Mouse (Mus musculus): ENCODE measurements around the gene Tdrd7.

The Tdrd7 gene

DNA sequence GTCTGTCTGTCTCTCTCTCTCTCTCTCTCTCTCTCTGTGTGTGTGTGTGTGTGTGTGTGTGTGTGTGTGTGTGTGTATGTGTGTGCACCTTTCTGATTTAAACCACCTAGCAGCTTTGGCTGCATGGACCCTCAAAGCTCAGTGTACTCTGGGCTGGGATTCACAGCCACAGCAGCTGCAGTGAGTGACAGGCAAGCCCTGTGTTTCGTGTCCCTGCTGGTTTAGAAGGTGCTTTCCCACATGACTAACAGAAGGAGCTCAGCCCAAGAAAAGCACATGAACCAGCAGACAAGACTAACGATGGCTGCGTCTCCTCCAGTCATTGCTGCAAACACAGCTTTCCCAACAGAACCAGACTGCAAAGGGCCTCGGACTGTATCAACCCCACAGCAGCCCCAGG lies 82.8 kb downstream of the Tdrd7 start:
- DNase-seq: no peak

DNA sequence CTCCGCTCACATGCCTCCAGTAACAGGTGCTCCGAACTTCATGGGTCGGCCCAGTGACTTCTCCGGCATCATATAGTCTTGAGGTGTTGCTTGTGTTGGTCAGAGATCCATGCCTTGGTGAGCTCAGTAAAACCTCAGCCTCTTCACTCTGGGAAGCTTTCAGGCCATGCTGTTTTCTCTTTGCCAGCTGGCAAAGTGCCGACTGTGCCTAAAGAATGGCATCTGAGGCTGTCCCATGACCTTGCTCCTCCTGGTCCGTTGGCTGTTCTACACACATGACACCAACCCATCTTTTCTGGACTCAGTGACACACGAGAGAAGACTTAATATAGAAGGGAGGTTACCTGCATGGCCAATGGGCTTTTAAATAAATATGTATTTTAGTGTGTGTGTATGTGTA lies 83.3 kb downstream of the Tdrd7 start:
- DNase-seq: no peak

- no peak for DNase-seq
Observed at GRCm38 (mm10) chr4:46053323-46054107, 88.4 kb downstream of the Tdrd7 start.

DNA sequence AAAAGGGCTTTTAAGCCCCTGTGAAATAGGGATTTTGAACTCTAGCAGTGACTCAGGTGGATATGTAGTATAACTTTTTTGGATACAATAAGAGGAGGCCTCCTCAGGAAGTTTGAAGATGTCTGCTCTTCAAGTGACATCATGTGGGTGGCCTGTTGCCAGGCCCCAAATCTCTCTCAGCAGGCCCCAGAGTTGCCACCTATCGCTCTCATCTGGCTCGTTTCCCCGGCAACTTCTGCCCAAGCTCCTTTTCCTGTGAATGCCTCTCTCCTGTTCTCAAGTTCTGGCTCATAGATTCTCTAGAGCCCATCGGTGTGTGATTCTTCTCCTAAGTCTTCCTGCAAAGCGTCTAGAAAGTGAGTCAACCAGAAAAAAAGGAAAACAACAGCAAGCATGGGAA lies 91.0 kb downstream of the Tdrd7 start:
- DNase-seq: no peak

- DNase-seq: no peak
Observed at GRCm38 (mm10) chr4:46061259-46061962, 96.3 kb downstream of the Tdrd7 start.

DNA sequence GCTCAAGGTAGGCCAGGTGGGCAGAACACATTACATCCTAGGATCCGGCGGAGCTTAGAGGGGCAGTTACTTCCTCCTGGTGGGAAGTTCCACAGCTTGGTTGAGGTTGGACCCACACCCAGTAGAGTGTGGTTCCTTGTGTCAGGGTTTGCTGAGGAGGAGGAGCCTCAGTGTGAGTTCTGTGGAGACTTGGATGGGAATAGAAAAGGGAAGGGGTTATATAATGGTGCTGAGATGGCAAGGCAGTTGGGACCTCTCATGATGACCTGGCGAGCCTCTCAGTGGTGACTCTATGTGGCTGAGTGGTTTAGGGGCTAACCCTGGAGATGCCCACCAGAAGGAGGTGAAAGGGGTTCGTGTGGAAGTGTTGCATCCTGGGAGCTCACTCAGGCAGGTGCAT lies 98.7 kb downstream of the Tdrd7 start:
- no peak for DNase-seq

DNA sequence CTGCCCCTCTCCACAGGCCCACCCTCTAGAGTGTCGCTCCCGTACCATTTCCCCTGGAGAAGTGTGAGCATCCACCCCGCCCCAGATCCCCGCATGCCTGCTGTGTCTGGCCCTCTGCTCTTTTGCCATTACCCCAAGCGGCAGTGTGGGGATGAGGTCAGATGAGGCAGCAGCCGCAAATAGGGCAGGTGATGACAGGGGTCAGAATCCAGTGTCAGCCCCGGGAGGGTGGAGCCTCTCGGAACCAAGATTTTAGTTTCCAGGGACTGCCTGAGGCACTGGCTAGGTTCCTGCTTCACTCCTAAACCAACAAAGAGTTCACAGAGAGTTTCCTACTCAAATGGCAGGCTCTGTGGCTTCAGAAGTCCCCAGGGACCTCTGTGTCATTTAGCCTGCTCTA lies 99.1 kb downstream of the Tdrd7 start:
- no peak for DNase-seq

DNA sequence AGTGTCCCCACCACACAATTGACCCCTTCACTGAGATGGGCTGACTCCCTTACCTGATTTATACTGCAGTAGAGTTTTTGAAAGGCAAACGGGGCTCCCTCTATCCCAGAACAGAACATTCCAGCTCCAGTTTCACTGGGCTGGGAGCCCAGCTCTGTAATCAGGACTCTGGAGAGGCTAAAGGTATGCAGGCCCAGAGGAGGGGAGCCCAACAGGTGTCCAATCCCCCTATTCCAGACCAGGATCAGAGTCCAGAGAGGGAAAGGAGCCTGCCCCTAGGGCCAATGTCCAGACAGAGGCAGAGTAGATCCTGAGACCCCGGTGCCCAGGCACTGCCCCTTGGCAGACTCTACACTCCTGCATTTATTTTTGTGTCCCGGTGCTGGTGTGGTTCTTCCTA lies 99.8 kb downstream of the Tdrd7 start:
- DNase-seq: no peak

GRCm38 (mm10) chr4:46065695-46066340 lies 100.7 kb downstream of the Tdrd7 start:
- DNase-seq: no peak

DNA sequence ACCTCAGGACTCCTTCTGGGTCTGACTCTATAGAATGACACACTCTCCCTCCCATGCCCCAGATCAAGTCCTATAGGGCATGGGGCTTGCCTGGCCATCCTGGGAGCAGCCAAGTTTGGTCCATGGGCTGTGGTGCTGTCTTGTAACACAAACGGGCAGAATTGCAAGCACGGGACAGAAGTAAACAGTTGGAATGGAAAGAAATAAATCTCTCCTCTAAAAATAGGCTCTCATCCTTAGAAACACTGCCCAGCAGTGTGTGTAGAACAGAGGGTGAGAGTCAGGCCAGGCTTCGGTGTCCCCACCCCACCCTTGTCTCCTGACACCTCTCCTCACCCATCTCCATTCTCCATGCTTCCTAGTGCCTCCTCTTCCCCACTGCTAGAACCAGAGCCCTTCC lies 102.9 kb downstream of the Tdrd7 start:
- DNase-seq: no peak

GRCm38 (mm10) chr4:46068573-46068972 lies 103.4 kb downstream of the Tdrd7 start:
- DNase-seq: no peak

- no peak for DNase-seq
Observed at GRCm38 (mm10) chr4:46069851-46070482, 104.8 kb downstream of the Tdrd7 start.

DNA sequence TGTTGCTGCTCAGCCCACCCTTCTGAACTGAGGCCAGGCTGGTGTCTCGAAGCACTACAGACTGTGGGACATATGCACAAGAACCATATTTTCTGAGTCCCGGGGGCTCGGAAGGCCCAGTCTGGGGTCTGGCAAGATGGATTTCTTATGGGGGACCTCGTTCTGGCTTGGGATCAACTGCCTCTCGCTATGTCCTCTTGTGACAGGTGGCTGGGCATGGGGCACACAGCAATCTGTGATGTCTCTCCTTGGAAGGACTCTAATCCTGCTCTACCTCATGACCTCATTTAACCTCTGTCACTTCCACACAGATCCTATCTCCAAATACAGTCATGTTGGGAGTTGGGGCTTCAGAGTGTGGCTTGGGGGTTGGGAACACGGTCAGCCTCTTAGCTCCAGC lies 107.5 kb downstream of the Tdrd7 start:
- no peak for DNase-seq

GRCm38 (mm10) chr4:46073736-46074135 lies 108.6 kb downstream of the Tdrd7 start:
- DNase-seq: no peak

DNA sequence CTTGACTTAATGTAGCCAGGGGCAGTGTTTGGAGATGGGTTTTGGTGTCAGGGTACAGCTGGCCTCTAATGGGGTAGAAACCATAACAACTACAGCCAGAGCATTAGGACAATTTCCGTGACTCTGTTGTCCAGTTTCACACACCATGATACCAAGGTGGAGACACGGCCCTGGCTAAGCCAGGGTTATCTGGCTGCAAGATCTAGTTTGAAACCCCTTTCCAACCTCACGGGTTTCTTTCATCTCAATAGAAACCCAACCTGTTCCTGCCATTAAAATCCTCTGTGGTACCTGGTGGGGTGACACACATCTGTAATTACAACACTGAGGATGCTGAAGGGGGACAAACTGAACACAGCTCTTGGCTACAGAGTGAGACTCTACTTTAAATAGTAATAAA lies 110.5 kb downstream of the Tdrd7 start:
- DNase-seq: no peak

GRCm38 (mm10) chr4:46076892-46077291 lies 111.8 kb downstream of the Tdrd7 start:
- DNase-seq: no peak

GRCm38 (mm10) chr4:46080261-46080660 lies 115.1 kb downstream of the Tdrd7 start:
- DNase-seq: no peak

- DNase-seq: no peak
Observed at GRCm38 (mm10) chr4:46082555-46082954, 117.4 kb downstream of the Tdrd7 start.

Measured in embryo, embryonic 11 days (tissue).